Mouse (Mus musculus): ENCODE measurements around the gene Hist2h2aa2.

GRCm38 (mm10) chr3:96222774-96223173 is 17.3 kb downstream of the Hist2h2aa2 start:
- TF ChIP-seq POLR2AphosphoS2 (IDR thresholded peaks at IDR 0.05; ENCODE audit: insufficient read length, low read depth) (no peak), TCF12 (IDR thresholded peaks at IDR 0.05; ENCODE audit: insufficient read depth, poor library complexity, severe bottlenecking) (no peak), CEBPB (IDR thresholded peaks at IDR 0.05; ENCODE audit: insufficient read depth, poor library complexity, severe bottlenecking) (no peak), POLR2A (IDR thresholded peaks at IDR 0.05; ENCODE audit: insufficient read length, low read depth) (no peak), MAX (IDR thresholded peaks at IDR 0.05; ENCODE audit: low read depth) (no peak), USF1 (IDR thresholded peaks at IDR 0.05; ENCODE audit: low read depth) (no peak), E2F4 (IDR thresholded peaks at IDR 0.05; ENCODE audit: insufficient read depth) (no peak), TCF3 (IDR thresholded peaks at IDR 0.05; ENCODE audit: insufficient read length, low read depth) (no peak)

Measured in myocyte (in vitro differentiated cells).